Comparison of ENCODE assay signal across 12 mouse cellular contexts in genomic region chr17:87141188-87141935, GRCm38 (mm10).
"Had no signal": no experiment of that assay in that cellular context is flagged by ENCODE, and none has a peak within 500 bp of the region (broad histone marks: within the 10 kb centered on the region; RNA-seq: fewer than 3 reads in every experiment).

No protein-coding gene starts in this region.

- H3K36me3 ChIP-seq: limb, embryonic 10.5 days; liver, embryonic 15.5 days; midbrain, embryonic 10.5 days; midbrain, embryonic 15.5 days; neural tube, embryonic 13.5 days; stomach, embryonic 15.5 days had no signal

- H3K4me3 ChIP-seq: limb, embryonic 10.5 days; liver, embryonic 15.5 days; midbrain, embryonic 10.5 days; midbrain, embryonic 15.5 days; neural tube, embryonic 13.5 days; stomach, embryonic 15.5 days had no signal

- DNase-seq: retina, postnatal 1 day; right cerebral cortex, postnatal 4 days; spleen, adult 18-20 months; thymus, adult 2 months; thymus, postnatal 25 days had no signal

- ATAC-seq: midbrain, embryonic 15.5 days had no signal

- H3K27ac ChIP-seq: left cerebral cortex, adult 2 months; limb, embryonic 10.5 days; liver, embryonic 15.5 days; midbrain, embryonic 10.5 days; midbrain, embryonic 15.5 days; neural tube, embryonic 13.5 days; stomach, embryonic 15.5 days had no signal

- H3K27me3 ChIP-seq: liver, embryonic 15.5 days; midbrain, embryonic 15.5 days; neural tube, embryonic 13.5 days; stomach, embryonic 15.5 days had no signal

- H3K4me1 ChIP-seq: midbrain, embryonic 10.5 days; midbrain, embryonic 15.5 days; neural tube, embryonic 13.5 days; stomach, embryonic 15.5 days had no signal

- H3K9ac ChIP-seq: liver, embryonic 15.5 days; midbrain, embryonic 15.5 days; neural tube, embryonic 13.5 days; stomach, embryonic 15.5 days had no signal

- H3K9me3 ChIP-seq: limb, embryonic 10.5 days; liver, embryonic 15.5 days; midbrain, embryonic 10.5 days; midbrain, embryonic 15.5 days; neural tube, embryonic 13.5 days; stomach, embryonic 15.5 days had no signal
